Mouse (Mus musculus) cortical plate, adult 2 months (tissue): ENCODE data around the gene Ccdc115.

Experiments
- CTCF ChIP-seq: fragments of 200-500 bp; IDR thresholded peaks from 2 replicates; pipeline ENCODE4 v1.5.1; 2011; ENCODE audit warnings: mild to moderate bottlenecking, control low read depth, low read length; ENCODE audit not compliant: insufficient read depth; ENCODE audit errors: extremely low read depth
- POLR2A ChIP-seq: fragments of 200-500 bp; IDR thresholded peaks from 2 replicates; pipeline ENCODE4 v1.6.1; 2011; ENCODE audit warnings: mild to moderate bottlenecking, low read length, control low read depth; ENCODE audit not compliant: insufficient read depth; ENCODE audit errors: extremely low read depth

DNA sequence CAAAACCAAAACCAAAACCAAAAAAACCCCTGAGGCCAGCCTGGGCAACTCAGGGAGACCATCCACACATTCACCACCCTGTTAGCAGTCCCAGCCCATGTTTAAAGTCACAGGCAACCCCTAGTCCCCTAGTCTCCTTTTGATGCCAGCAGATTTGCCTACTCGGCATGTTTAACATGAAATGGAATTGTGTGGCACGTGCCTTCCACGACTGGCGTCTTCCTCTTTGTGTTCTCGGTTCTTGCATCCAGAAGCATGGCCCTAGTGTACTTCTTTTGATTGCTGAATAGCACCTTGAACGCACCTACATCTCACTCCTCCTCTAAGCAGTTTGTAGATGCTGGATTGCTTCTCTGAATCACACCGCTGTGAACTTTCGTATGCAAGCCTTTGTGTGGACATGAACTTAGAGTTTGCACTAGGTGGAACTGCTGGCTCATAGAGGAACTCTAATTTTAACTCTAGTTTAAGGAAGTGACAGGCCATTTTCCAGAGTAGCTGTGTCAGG is 24.9 kb upstream of the Ccdc115 start:
- TF ChIP-seq CTCF (no peak), POLR2A (no peak)
